Comparison of ENCODE assay signal across 8 mouse cellular contexts in genomic region chr11:78194411-78195100, GRCm38 (mm10). TPM values are rescaled to one million over a fixed set of nuclear protein-coding genes. Genes with fewer than 3 reads are reported as not detected.
DNase-seq lines count a peak whose midpoint lies in the region; ATAC-seq and TF ChIP-seq lines count a peak whose summit lies in the region.

No protein-coding gene starts in this region.

- H3K4me1 ChIP-seq in embryonic facial prominence, embryonic 10.5 days: peaks cover 27% of the 10 kb centered on the region
- peaks cover 14% of the 10 kb centered on the region for H3K4me1 ChIP-seq in kidney, adult 2 months (ENCODE audit: control insufficient read depth, insufficient read depth, low read length)
- peaks cover 17% of the 10 kb centered on the region for H3K4me1 ChIP-seq in lung, embryonic 16.5 days (replicated peaks; ENCODE audit: control insufficient read depth, insufficient read depth, low read length)
- H3K4me1 ChIP-seq in olfactory bulb, adult 2 months (ENCODE audit: control insufficient read depth, insufficient read depth, low read length): peaks cover 14% of the 10 kb centered on the region

- 0 out of 2 replicates have a peak, but pooled peaks cover 3% of the 10 kb centered on the region for H3K9me3 ChIP-seq in embryonic facial prominence, embryonic 10.5 days
- H3K9me3 ChIP-seq in lung, embryonic 16.5 days (ENCODE audit: control insufficient read depth, low read length): no peaks in the 10 kb centered on the region

- no peak for TF ChIP-seq CTCF in kidney, adult 2 months (conservative IDR thresholded peaks at IDR 0.05; ENCODE audit: insufficient read depth, insufficient read length, low read depth, low read length)
- no peak for TF ChIP-seq CTCF in olfactory bulb, adult 2 months (IDR thresholded peaks at IDR 0.05; ENCODE audit: insufficient read depth, low read depth, low read length)

- TF ChIP-seq POLR2A in kidney, adult 2 months (IDR thresholded peaks at IDR 0.05; ENCODE audit: low read depth, low read length): peak; percentile 36
- TF ChIP-seq POLR2A in olfactory bulb, adult 2 months (IDR thresholded peaks at IDR 0.05; ENCODE audit: insufficient read depth, low read depth, low read length): no peak

- H3K27me3 ChIP-seq in embryonic facial prominence, embryonic 10.5 days (replicated peaks; ENCODE audit: low read depth, poor library complexity, severe bottlenecking): no peaks in the 10 kb centered on the region
- H3K27me3 ChIP-seq in kidney, adult 2 months (replicated peaks; ENCODE audit: control insufficient read depth, insufficient read depth, low read length): no peaks in the 10 kb centered on the region
- H3K27me3 ChIP-seq in lung, embryonic 16.5 days (ENCODE audit: control insufficient read depth, insufficient read depth, low read depth, low read length): no peaks in the 10 kb centered on the region

- H3K27ac ChIP-seq in embryonic facial prominence, embryonic 10.5 days (replicated peaks): peak overlapping the region; percentile 60
- peak overlapping the region; percentile 54; the same call in 1 of the 2 replicates for H3K27ac ChIP-seq in kidney, adult 2 months (ENCODE audit: insufficient read depth, low read depth, low read length)
- H3K27ac ChIP-seq in lung, embryonic 16.5 days (ENCODE audit: low read length): peak overlapping the region; percentile 26
- 0 out of 2 replicates have a peak overlapping the region, but pooled peaks have one; percentile 36 for H3K27ac ChIP-seq in olfactory bulb, adult 2 months (ENCODE audit: insufficient read depth, low read depth, low read length)

- peak overlapping the region; percentile 79 for H3K4me2 ChIP-seq in lung, embryonic 16.5 days (ENCODE audit: low read depth, low read length)

- peak; percentile 84 for ATAC-seq in lung, embryonic 16.5 days (ENCODE audit: low read depth)

- peak overlapping the region; percentile 58 for H3K4me3 ChIP-seq in embryonic facial prominence, embryonic 10.5 days
- H3K4me3 ChIP-seq in kidney, adult 2 months (ENCODE audit: insufficient read depth, low read depth, low read length): peak overlapping the region; percentile 72
- H3K4me3 ChIP-seq in lung, embryonic 16.5 days (ENCODE audit: low read length): peak overlapping the region; percentile 51
- H3K4me3 ChIP-seq in olfactory bulb, adult 2 months (ENCODE audit: insufficient read depth, low read depth, low read length): peak overlapping the region; percentile 45

- peak; percentile 78 to 81 for DNase-seq in adrenal gland, adult 18-20 months (ENCODE audit: low spot score in 2 of 2)
- DNase-seq in embryonic facial prominence, embryonic 10.5 days (ENCODE audit: low spot score): peak; percentile 83
- peak; percentile 67 for DNase-seq in heart, adult 8-10 months (ENCODE audit: low spot score)
- DNase-seq in kidney, adult 2 months: peak; percentile 88
- DNase-seq in urinary bladder, adult 2 months (ENCODE audit: low spot score): peak; percentile 54
- DNase-seq in right cerebral cortex, adult 18-20 months: no peak

- 3% methylated on average over 30 of the region's 30 CpGs for WGBS in embryonic facial prominence, embryonic 10.5 days
- 3% methylated on average over 30 of the region's 30 CpGs for WGBS in kidney, adult 2 months
- 2% methylated on average over 30 of the region's 30 CpGs for WGBS in lung, embryonic 16.5 days
- WGBS in olfactory bulb, adult 2 months: 12% methylated on average over 30 of the region's 30 CpGs

- H3K9ac ChIP-seq in lung, embryonic 16.5 days (ENCODE audit: low read length): peak overlapping the region; percentile 52

- H3K36me3 ChIP-seq in embryonic facial prominence, embryonic 10.5 days (replicated peaks): peaks cover 40% of the 10 kb centered on the region
- no peaks in the 10 kb centered on the region for H3K36me3 ChIP-seq in kidney, adult 2 months (ENCODE audit: control insufficient read depth, insufficient read depth, low read length)
- H3K36me3 ChIP-seq in lung, embryonic 16.5 days (ENCODE audit: control insufficient read depth, insufficient read depth, low read length): peaks cover 14% of the 10 kb centered on the region

RNA-seq across cellular contexts. Expression of gene Proca1, which starts 1.4 kb away (rescaled TPM):
- total RNA-seq in adrenal gland, adult 18-20 months (2021): 10 to 100 TPM; 14.6 to 22.9 TPM
- 1.6 and 2.3 TPM in 2 replicates for polyA plus RNA-seq in embryonic facial prominence, embryonic 10.5 days (2016; fragmentation: Nextera tagmentation; extraction: Ambion mirVana)
- total RNA-seq in heart, adult 8-10 months (2022): 1 to 10 TPM in 2 of 4 experiments, under 1 TPM in 2; 0.62 to 1.6 (median 0.98) TPM
- polyA plus RNA-seq in kidney, adult 2 months (2012; rRNA removed): 1.2 and 1.8 TPM in 2 replicates
- 5.3 and 6.8 TPM in 2 replicates for polyA plus RNA-seq in lung, embryonic 16.5 days (2015; fragmentation: Nextera tagmentation; extraction: Ambion mirVana)
- not detected in 2 replicates for polyA plus RNA-seq in olfactory bulb, adult 2 months (2012; ENCODE audit: insufficient read depth, insufficient read length, low replicate concordance, missing spikeins)
- polyA plus RNA-seq in urinary bladder, adult 2 months (2012; rRNA removed): 3.0 and 3.4 TPM in 2 replicates

RNA-seq across cellular contexts. Expression of gene Rab34, which starts 6.3 kb away (rescaled TPM):
- 10 to 100 TPM; 69.9 to 71.9 TPM for total RNA-seq in adrenal gland, adult 18-20 months (2021)
- polyA plus RNA-seq in embryonic facial prominence, embryonic 10.5 days (2016; fragmentation: Nextera tagmentation; extraction: Ambion mirVana): 107 and 123 TPM in 2 replicates
- total RNA-seq in heart, adult 8-10 months (2022): 1 to 10 TPM; 6.8 to 8.7 (median 8.1) TPM
- polyA plus RNA-seq in kidney, adult 2 months (2012; rRNA removed): 78.1 and 92.4 TPM in 2 replicates
- 117 and 129 TPM in 2 replicates for polyA plus RNA-seq in lung, embryonic 16.5 days (2015; fragmentation: Nextera tagmentation; extraction: Ambion mirVana)
- not detected in 2 replicates for polyA plus RNA-seq in olfactory bulb, adult 2 months (2012; ENCODE audit: insufficient read depth, insufficient read length, low replicate concordance, missing spikeins)
- polyA plus RNA-seq in urinary bladder, adult 2 months (2012; rRNA removed): 66.7 and 79.2 TPM in 2 replicates

RNA-seq across cellular contexts. Expression of gene Rpl23a, which starts 11.2 kb away (rescaled TPM):
- 1,000 to 10,000 TPM; 1,582 to 1,912 TPM for total RNA-seq in adrenal gland, adult 18-20 months (2021)
- polyA plus RNA-seq in embryonic facial prominence, embryonic 10.5 days (2016; fragmentation: Nextera tagmentation; extraction: Ambion mirVana): 1,123 and 1,138 TPM in 2 replicates
- total RNA-seq in heart, adult 8-10 months (2022): 100 to 1,000 TPM; 760 to 870 (median 833) TPM
- polyA plus RNA-seq in kidney, adult 2 months (2012; rRNA removed): 153 and 278 TPM in 2 replicates
- polyA plus RNA-seq in lung, embryonic 16.5 days (2015; fragmentation: Nextera tagmentation; extraction: Ambion mirVana): 1,346 and 1,426 TPM in 2 replicates
- polyA plus RNA-seq in olfactory bulb, adult 2 months (2012; ENCODE audit: insufficient read depth, insufficient read length, low replicate concordance, missing spikeins): 1,288 TPM in 1 of 2 replicates, not detected in the other
- polyA plus RNA-seq in urinary bladder, adult 2 months (2012; rRNA removed): 2,424 and 3,048 TPM in 2 replicates

RNA-seq across cellular contexts. Expression of gene Tlcd1, which starts 18.0 kb away (rescaled TPM):
- total RNA-seq in adrenal gland, adult 18-20 months (2021): 10 to 100 TPM; 54.7 to 76.5 TPM
- 8.8 and 9.2 TPM in 2 replicates for polyA plus RNA-seq in embryonic facial prominence, embryonic 10.5 days (2016; fragmentation: Nextera tagmentation; extraction: Ambion mirVana)
- 1 to 10 TPM; 2.9 to 7.1 (median 5.0) TPM for total RNA-seq in heart, adult 8-10 months (2022)
- polyA plus RNA-seq in kidney, adult 2 months (2012; rRNA removed): 78.2 and 144 TPM in 2 replicates
- polyA plus RNA-seq in lung, embryonic 16.5 days (2015; fragmentation: Nextera tagmentation; extraction: Ambion mirVana): 24.4 and 25.9 TPM in 2 replicates
- not detected in 2 replicates for polyA plus RNA-seq in olfactory bulb, adult 2 months (2012; ENCODE audit: insufficient read depth, insufficient read length, low replicate concordance, missing spikeins)
- 24.1 and 33.5 TPM in 2 replicates for polyA plus RNA-seq in urinary bladder, adult 2 months (2012; rRNA removed)

RNA-seq across cellular contexts. Expression of gene Nek8, which starts 18.1 kb away (rescaled TPM):
- 10 to 100 TPM in 1 of 2 experiments, 1 to 10 TPM in 1; 9.8 to 12.8 TPM for total RNA-seq in adrenal gland, adult 18-20 months (2021)
- 13.5 and 15.3 TPM in 2 replicates for polyA plus RNA-seq in embryonic facial prominence, embryonic 10.5 days (2016; fragmentation: Nextera tagmentation; extraction: Ambion mirVana)
- 1 to 10 TPM; 2.0 to 3.2 (median 2.3) TPM for total RNA-seq in heart, adult 8-10 months (2022)
- polyA plus RNA-seq in kidney, adult 2 months (2012; rRNA removed): 18.3 and 24.6 TPM in 2 replicates
- polyA plus RNA-seq in lung, embryonic 16.5 days (2015; fragmentation: Nextera tagmentation; extraction: Ambion mirVana): 20.6 and 22.3 TPM in 2 replicates
- not detected in 2 replicates for polyA plus RNA-seq in olfactory bulb, adult 2 months (2012; ENCODE audit: insufficient read depth, insufficient read length, low replicate concordance, missing spikeins)
- 14.4 and 19.7 TPM in 2 replicates for polyA plus RNA-seq in urinary bladder, adult 2 months (2012; rRNA removed)

Comparison
In these comparisons a context has a peak if more than half of its experiments do, and no peak if none do; other contexts are left out.
1. RNA of gene Rab34, which starts 6.3 kb away (polyA plus RNA-seq): 107 to 123 TPM in embryonic facial prominence, embryonic 10.5 days, 117 to 129 TPM in lung, embryonic 16.5 days, 66.7 to 79.2 TPM in urinary bladder, adult 2 months and 78.1 to 92.4 TPM in kidney, adult 2 months; not detected in olfactory bulb, adult 2 months; every median in the first group is over 10 times any median in the second.
2. Peak in every context shown above with its lines, with median percentiles within 50 percentile points of each other: H3K27ac ChIP-seq and H3K4me3 ChIP-seq.